Mouse (Mus musculus): ENCODE data around the gene Mettl16.

GRCm38 (mm10) chr11:74839860-74840715 lies 69.5 kb downstream of the Mettl16 start:
- TF ChIP-seq POLR2A (IDR thresholded peaks at IDR 0.05; ENCODE audit: borderline replicate concordance, extremely low read depth, insufficient read depth, insufficient read length, poor library complexity, severe bottlenecking) (no peak), CTCF (IDR thresholded peaks at IDR 0.05; ENCODE audit: borderline replicate concordance, extremely low read depth, insufficient read depth, insufficient read length) (no peak)

All from brain, embryonic 14.5 days (tissue).